In the genomic region with DNA sequence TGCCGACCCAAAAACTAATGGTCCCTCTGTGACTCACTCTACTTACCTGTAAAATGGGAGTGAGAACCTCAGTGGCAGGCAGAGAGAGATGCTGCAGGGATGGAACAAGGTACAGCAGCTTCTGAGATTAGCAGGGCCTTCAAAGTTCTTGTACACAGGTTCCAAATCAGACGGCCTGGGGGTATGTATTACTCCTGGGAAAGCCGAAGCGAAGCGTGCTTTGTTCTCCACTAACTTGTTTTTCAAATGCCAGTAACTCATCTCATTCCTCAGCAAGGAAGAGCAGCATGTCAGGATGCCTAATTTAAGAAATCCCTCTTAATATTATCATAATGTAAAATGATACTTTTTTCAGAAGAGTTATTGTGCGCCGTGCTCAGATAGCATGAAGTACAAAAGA, we compare ENCODE assay signal across 16 mouse cellular contexts.
"Had no signal": no experiment of that assay in that cellular context is flagged by ENCODE, and none has a peak within 500 bp of the region (broad histone marks: within the 10 kb centered on the region; RNA-seq: fewer than 3 reads in every experiment).

No protein-coding gene starts in this region.

- H3K36me3 ChIP-seq: lung, embryonic 15.5 days; midbrain, embryonic 13.5 days; neural tube, embryonic 12.5 days; stomach, embryonic 15.5 days had no signal

- H3K9me3 ChIP-seq: lung, embryonic 15.5 days; midbrain, embryonic 13.5 days; neural tube, embryonic 12.5 days; stomach, embryonic 15.5 days had no signal

- H3K4me1 ChIP-seq: lung, embryonic 15.5 days; megakaryocyte, embryonic 14.5 days; neural tube, embryonic 12.5 days; stomach, embryonic 15.5 days had no signal

- H3K27ac ChIP-seq: lung, embryonic 15.5 days; macrophage; neural tube, embryonic 12.5 days; stomach, embryonic 15.5 days; stomach, postnatal 0 days had no signal

- H3K27me3 ChIP-seq: lung, embryonic 15.5 days; megakaryocyte, embryonic 14.5 days; midbrain, embryonic 13.5 days; neural tube, embryonic 12.5 days; stomach, embryonic 15.5 days had no signal

- DNase-seq: lung, adult 2 months; lung, postnatal 14 days; lung, postnatal 36 days; right cerebral cortex, postnatal 14 days; thymus, adult 2 months; thymus, postnatal 25 days; thymus, postnatal 4 days had no signal

- ATAC-seq: lung, postnatal 0 days had no signal

- H3K4me3 ChIP-seq: lung, embryonic 15.5 days; midbrain, embryonic 13.5 days; neural tube, embryonic 12.5 days; stomach, embryonic 15.5 days had no signal

- H3K9ac ChIP-seq: lung, embryonic 15.5 days; midbrain, embryonic 13.5 days; neural tube, embryonic 12.5 days; stomach, embryonic 15.5 days had no signal

- H3K4me2 ChIP-seq: lung, embryonic 15.5 days; midbrain, embryonic 11.5 days; midbrain, embryonic 13.5 days; neural tube, embryonic 12.5 days; stomach, embryonic 15.5 days had no signal
